Mouse (Mus musculus) olfactory bulb, adult 2 months (tissue): ENCODE results near the gene Smim15. TPM values are rescaled to one million over a fixed set of nuclear protein-coding genes. Genes with fewer than 3 reads are reported as not detected.

Experiments
- H3K27ac ChIP-seq: fragments of 200-500 bp; 2 replicates; pipeline ENCODE4 v1.5.1; 2012; ENCODE audit warnings: low read depth, low read length; ENCODE audit not compliant: insufficient read depth
- H3K4me1 ChIP-seq: fragments of 200-500 bp; 2 replicates; pipeline ENCODE4 v1.6.1; 2012; ENCODE audit warnings: low read length; ENCODE audit not compliant: control insufficient read depth, insufficient read depth
- H3K4me3 ChIP-seq: fragments of 200-500 bp; 2 replicates; pipeline ENCODE4 v1.5.1; 2012; ENCODE audit warnings: mild to moderate bottlenecking, low read depth, low read length, moderate library complexity; ENCODE audit not compliant: insufficient read depth
- CTCF ChIP-seq: fragments of 200-500 bp; IDR thresholded peaks from 2 replicates; pipeline ENCODE4 v1.5.1; 2012; ENCODE audit warnings: low read depth, mild to moderate bottlenecking, low read length, moderate library complexity; ENCODE audit not compliant: insufficient read depth
- POLR2A ChIP-seq: fragments of 200-500 bp; IDR thresholded peaks from 2 replicates; pipeline ENCODE4 v1.6.1; 2012; ENCODE audit warnings: mild to moderate bottlenecking, low read depth, low read length, moderate library complexity; ENCODE audit not compliant: insufficient read depth
- WGBS: fragments of 180-500 bp; shearing (Covaris S2); methylation state at CpG from one replicate; pipeline ENCODE4 v1.1.7; 2018; 5-methylcytosine and 5-hydroxymethylcytosine counted together
- polyA plus RNA-seq: library from polyadenylated mRNA; stranded (reverse); fragments of >200 nt; gene quantifications from 2 replicates; pipeline ENCODE4 v1.2.4, GENCODE M21; 2012; ENCODE audit warnings: low replicate concordance; ENCODE audit not compliant: missing spikeins, insufficient read depth, insufficient read length

Gene Smim15
- polyA plus RNA-seq, 1 experiment = not detected

DNA sequence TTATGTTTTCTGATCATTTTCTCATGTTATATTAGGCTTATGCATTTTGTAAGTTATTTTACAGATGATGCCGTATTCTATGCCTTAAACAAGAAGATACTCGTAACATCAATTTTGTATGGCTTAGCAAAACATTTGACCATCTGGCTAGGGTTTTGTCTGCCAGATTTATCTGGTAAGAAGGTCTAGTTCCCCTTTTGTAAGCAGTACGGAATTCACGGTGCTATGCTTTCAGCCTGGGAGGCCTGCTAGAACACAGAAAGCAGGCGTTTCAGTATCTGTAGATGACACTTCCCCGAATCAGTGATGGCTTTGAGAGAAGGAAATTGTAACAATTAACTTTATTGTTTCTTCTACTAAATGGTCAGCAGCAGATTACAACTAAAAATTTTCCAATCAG is 33.2 kb downstream of the Smim15 start:
- no peak overlapping the region for H3K27ac ChIP-seq
- WGBS = 89% methylated on average over 6 of the region's 6 CpGs

DNA sequence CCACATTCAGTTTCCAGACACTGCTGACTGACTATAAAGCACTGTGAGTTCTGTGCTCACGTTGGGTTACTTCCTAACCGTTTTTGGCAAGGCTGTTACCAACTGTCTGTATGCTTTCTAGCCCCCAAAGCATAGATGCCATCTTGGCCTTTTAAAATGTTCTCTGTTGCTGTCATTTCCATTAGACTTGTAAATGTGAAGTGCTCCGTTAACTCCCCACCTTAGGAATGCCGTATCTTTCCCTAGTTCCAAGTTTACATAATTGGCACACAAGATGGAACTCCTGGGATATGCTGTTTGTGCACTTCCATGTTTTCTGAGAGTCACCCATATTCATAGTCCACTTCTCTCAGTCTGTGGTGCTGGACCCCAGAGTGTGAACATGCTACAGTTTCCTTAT is 33.7 kb downstream of the Smim15 start:
- H3K27ac ChIP-seq = no peak overlapping the region
- no peak overlapping the region for H3K4me3 ChIP-seq
- TF ChIP-seq CTCF = no peak
- no peak for TF ChIP-seq POLR2A
- 90% methylated on average over 4 of the region's 4 CpGs for WGBS
- no peaks in the 10 kb centered on the region for H3K4me1 ChIP-seq

More for the DNA sequence above, 33.2 kb downstream of the Smim15 start:
- Histone ChIP-seq H3K4me3 (no peak overlapping the region), H3K4me1 (no peaks in the 10 kb centered on the region)
- TF ChIP-seq CTCF = no peak
- TF ChIP-seq POLR2A = no peak

DNA sequence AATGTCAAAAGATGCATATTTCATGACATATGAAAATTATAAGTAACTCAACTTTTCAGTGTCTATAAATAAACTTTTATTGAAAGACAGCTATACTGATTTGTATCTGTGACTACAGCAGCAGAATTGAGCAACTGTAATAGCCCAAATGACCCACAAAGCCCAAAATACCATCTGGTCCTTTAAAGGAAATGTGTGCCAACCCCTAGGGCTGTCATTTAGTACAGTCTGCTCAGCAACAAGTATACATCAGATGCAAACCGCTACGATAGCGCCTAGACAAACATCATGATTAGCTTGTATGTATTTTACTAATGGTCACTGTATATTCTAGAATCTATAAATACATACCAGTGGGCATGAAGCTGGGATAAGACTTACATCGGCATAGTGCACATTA is 39.8 kb downstream of the Smim15 start:
- Histone ChIP-seq H3K27ac (no peak overlapping the region), H3K4me1 (no peaks in the 10 kb centered on the region), H3K4me3 (no peak overlapping the region)
- TF ChIP-seq POLR2A (no peak), CTCF (no peak)
- WGBS = 93% methylated on average over 4 of the region's 4 CpGs

DNA sequence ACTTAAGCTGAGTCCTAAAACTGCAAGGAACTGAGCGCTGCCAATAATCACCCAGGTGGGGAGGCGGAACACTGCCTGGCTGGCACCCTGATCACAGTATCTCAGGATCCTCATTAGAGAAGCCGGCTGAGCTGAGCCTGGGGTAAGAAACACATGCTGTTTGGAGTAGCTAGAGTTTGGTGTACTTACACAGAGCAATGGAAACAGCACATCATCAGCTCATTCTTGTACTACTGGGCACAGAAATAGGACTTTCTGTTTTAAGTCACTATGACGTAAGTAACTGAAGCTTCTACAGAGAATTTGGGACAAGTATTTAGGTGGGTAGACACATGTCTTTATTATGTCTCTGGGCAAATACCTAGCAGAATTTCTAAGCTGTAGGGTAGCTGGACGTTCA is 41.8 kb downstream of the Smim15 start:
- no peak overlapping the region for H3K27ac ChIP-seq
- H3K4me1 ChIP-seq = no peaks in the 10 kb centered on the region
- no peak overlapping the region for H3K4me3 ChIP-seq
- TF ChIP-seq POLR2A (no peak), CTCF (no peak)
- 79% methylated on average over 5 of the region's 5 CpGs for WGBS

DNA sequence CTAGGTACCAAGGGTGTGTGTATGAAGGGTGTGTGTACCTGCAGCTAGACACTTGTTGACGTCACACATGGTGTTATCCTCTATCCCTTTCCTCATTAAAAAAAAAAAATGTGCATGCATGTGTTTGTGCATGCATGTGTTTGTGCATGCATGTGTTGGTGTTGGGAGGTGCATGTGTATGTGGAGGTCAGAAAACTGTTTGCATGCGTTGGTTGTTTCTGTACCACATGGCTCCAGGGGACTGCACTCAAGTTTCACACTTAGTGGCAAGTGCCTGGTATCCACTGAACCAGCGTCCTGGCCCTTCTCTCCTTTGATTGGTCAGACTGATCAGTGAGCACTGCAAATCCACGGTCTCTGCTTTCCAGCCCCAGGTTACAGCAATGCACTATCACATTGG is 42.5 kb downstream of the Smim15 start:
- Histone ChIP-seq H3K27ac (no peak overlapping the region), H3K4me1 (no peaks in the 10 kb centered on the region), H3K4me3 (no peak overlapping the region)
- 91% methylated on average over 4 of the region's 4 CpGs for WGBS
- TF ChIP-seq POLR2A (no peak), CTCF (no peak)

DNA sequence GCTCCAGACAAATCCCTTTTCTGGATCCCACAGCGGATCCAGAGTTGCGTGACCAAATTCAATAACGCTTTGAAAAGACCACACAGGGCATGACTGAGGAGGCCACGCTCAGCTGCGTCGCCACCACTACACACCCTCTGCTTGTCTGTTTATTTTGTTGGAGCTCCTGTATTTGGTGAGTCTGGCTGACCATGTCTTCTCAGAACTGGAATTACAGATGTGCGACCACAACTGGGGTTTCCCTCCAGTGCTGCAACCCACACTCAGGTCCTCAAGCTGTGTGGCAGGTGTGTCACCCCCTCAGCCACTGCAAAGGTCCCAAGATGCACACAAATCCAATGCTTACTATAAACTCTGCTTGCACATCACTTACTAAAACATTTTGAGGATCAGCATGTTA is 48.0 kb downstream of the Smim15 start:
- H3K27ac ChIP-seq = no peak overlapping the region
- 0 out of 2 replicates have a peak, but pooled peaks cover 3% of the 10 kb centered on the region for H3K4me1 ChIP-seq
- no peak overlapping the region for H3K4me3 ChIP-seq
- no peak for TF ChIP-seq POLR2A
- WGBS = 97% methylated on average over 7 of the region's 7 CpGs

DNA sequence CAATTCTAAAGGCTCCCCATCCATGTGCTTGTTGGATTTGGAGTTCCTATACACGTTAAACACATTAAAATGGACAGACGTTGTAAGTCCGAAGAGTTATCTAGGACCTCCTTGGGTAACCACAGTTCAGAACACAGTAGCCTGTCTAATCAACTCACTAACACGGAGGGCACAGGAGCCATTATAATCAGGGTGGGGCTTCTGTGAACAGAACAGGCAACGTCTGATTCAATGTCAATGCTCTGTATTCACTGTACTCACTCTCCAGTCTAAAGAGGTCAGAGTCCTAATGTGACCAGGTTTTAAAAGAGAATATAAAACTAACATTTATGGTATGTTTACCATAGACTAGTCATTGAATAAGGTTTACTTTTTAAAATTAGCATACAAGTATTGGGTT is 50.4 kb downstream of the Smim15 start:
- 91% methylated on average over 5 of the region's 5 CpGs for WGBS

DNA sequence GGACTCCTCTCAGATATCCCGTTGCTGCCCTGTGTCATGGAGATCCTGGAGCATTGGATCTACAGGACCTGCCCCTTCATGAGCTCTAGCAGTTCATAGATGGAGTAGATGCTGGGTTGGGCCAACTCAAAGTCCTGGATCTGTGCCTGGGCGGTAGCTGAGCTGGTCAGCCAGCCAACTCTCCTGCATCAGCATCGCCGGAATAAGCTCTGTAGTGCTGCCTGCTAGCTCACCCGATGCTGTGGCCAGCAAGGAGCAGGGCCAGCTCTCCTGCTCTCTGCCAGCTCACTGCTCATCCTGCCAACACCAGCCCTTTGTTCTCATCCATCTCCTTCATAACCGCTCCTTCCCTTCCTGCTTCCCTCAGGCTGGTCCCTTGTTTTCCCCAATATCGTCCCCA is 51.4 kb downstream of the Smim15 start:
- Histone ChIP-seq H3K27ac (no peak overlapping the region), H3K4me3 (no peak overlapping the region), H3K4me1 (0 out of 2 replicates have a peak, but pooled peaks cover 3% of the 10 kb centered on the region)
- WGBS = 62% methylated on average over 7 of the region's 7 CpGs
- TF ChIP-seq POLR2A = no peak
- TF ChIP-seq CTCF = no peak

More for the DNA sequence above, 50.4 kb downstream of the Smim15 start:
- Histone ChIP-seq H3K4me1 (0 out of 2 replicates have a peak, but pooled peaks cover 3% of the 10 kb centered on the region), H3K27ac (no peak overlapping the region), H3K4me3 (no peak overlapping the region)
- TF ChIP-seq POLR2A (no peak), CTCF (no peak)

DNA sequence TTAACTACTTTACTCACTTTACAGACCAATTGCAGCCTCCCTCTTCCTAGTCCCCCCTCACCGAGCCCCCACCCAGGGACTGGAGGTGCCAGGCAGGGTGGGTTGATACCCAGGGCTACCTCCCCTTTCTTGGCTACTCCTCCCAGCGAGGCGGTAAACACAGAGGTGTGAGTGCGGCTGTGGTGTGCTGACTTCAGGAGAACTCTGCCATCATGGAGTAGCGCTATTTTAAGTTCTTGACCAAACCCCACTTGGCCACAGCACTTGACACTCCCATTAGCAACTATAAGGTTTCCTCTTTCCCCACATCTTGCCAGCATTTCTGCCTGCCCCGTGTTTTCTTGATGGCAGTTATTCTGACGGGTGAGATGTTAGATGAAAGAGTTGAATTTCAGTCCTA is 52.2 kb downstream of the Smim15 start:
- 90% methylated on average over 7 of the region's 7 CpGs for WGBS
- Histone ChIP-seq H3K4me3 (no peak overlapping the region), H3K27ac (no peak overlapping the region), H3K4me1 (peaks cover 5% of the 10 kb centered on the region; the same call in 1 of the 2 replicates)
- TF ChIP-seq CTCF (no peak), POLR2A (no peak)

Other genes starting within 250 kb of the Smim15 start
- gene Ndufaf2, start 114.2 kb downstream of the Smim15 start, polyA plus RNA-seq = not detected in 2 replicates
- gene Ercc8, start 114.3 kb downstream of the Smim15 start, polyA plus RNA-seq = not detected in 2 replicates
- not detected in 2 replicates for gene Elovl7, start 170.0 kb downstream of the Smim15 start, polyA plus RNA-seq